17 mouse cellular contexts compared by ENCODE assay signal in genomic region chr8:95144631-95145015, GRCm38 (mm10). TPM values are rescaled to one million over a fixed set of nuclear protein-coding genes. Genes with fewer than 3 reads are reported as not detected.
DNase-seq lines count a peak whose midpoint lies in the region; ATAC-seq and TF ChIP-seq lines count a peak whose summit lies in the region.
"Had no signal": no experiment of that assay in that cellular context is flagged by ENCODE, and none has a peak within 500 bp of the region (broad histone marks: within the 10 kb centered on the region; RNA-seq: fewer than 3 reads in every experiment).

No protein-coding gene starts in this region.

- WGBS in intestine, embryonic 14.5 days, result 68% methylated on average over 2 of the region's 2 CpGs
- 64% methylated on average over 2 of the region's 2 CpGs for WGBS in stomach, embryonic 14.5 days

- H3K36me3 ChIP-seq in ES-Bruce4 (ENCODE audit: control insufficient read depth, insufficient read depth, low read length, poor library complexity, severe bottlenecking), result no peaks in the 10 kb centered on the region
- no peaks in the 10 kb centered on the region for H3K36me3 ChIP-seq in intestine, embryonic 14.5 days (ENCODE audit: control insufficient read depth, insufficient read depth, low read length)
- H3K36me3 ChIP-seq in stomach, embryonic 14.5 days (ENCODE audit: control insufficient read depth, insufficient read depth, low read length), result no peaks in the 10 kb centered on the region
- H3K36me3 ChIP-seq: heart, embryonic 10.5 days; liver, embryonic 13.5 days; midbrain, embryonic 13.5 days had no signal

- TF ChIP-seq POLR2A in ES-Bruce4 (IDR thresholded peaks at IDR 0.05; ENCODE audit: insufficient read depth, low read length), result no peak

- no peak overlapping the region for H3K4me3 ChIP-seq in layer of hippocampus, adult 2 months
- no peak overlapping the region for H3K4me3 ChIP-seq in ES-Bruce4 (ENCODE audit: low read depth, low read length)
- H3K4me3 ChIP-seq in intestine, embryonic 14.5 days (ENCODE audit: low read depth, low read length), result no peak overlapping the region
- no peak overlapping the region for H3K4me3 ChIP-seq in stomach, embryonic 14.5 days (ENCODE audit: low read depth, low read length)
- H3K4me3 ChIP-seq: heart, embryonic 10.5 days; liver, embryonic 13.5 days; midbrain, embryonic 13.5 days had no signal

- peaks cover 11% of the 10 kb centered on the region for H3K4me1 ChIP-seq in ES-Bruce4 (ENCODE audit: control insufficient read depth, insufficient read depth, low read length)
- H3K4me1 ChIP-seq in intestine, embryonic 14.5 days (replicated peaks; ENCODE audit: control insufficient read depth, insufficient read depth, low read length), result peaks cover 19% of the 10 kb centered on the region
- H3K4me1 ChIP-seq in stomach, embryonic 14.5 days (ENCODE audit: control insufficient read depth, insufficient read depth, low read length), result peaks cover 28% of the 10 kb centered on the region

- peak overlapping the region; percentile 97 for H3K27ac ChIP-seq in layer of hippocampus, adult 2 months
- H3K27ac ChIP-seq in ES-Bruce4 (ENCODE audit: insufficient read depth, low read length), result 0 out of 2 replicates have a peak overlapping the region, but pooled peaks have one; percentile 70
- H3K27ac ChIP-seq in intestine, embryonic 14.5 days (ENCODE audit: low read depth), result peak overlapping the region; percentile 82
- peak overlapping the region; percentile 66; the same call in 1 of the 2 replicates for H3K27ac ChIP-seq in stomach, embryonic 14.5 days (ENCODE audit: low read length)
- H3K27ac ChIP-seq: heart, embryonic 10.5 days; liver, embryonic 13.5 days; midbrain, embryonic 13.5 days had no signal

- no peaks in the 10 kb centered on the region for H3K9me3 ChIP-seq in ES-Bruce4 (replicated peaks; ENCODE audit: control insufficient read depth, insufficient read depth, low read length, poor library complexity, severe bottlenecking)
- no peaks in the 10 kb centered on the region for H3K9me3 ChIP-seq in intestine, embryonic 14.5 days (ENCODE audit: control insufficient read depth, low read length)
- H3K9me3 ChIP-seq in stomach, embryonic 14.5 days (ENCODE audit: control insufficient read depth, low read depth, low read length), result no peaks in the 10 kb centered on the region
- H3K9me3 ChIP-seq: heart, embryonic 10.5 days; liver, embryonic 13.5 days; midbrain, embryonic 13.5 days had no signal

- no peak for TF ChIP-seq CTCF in layer of hippocampus, adult 2 months (conservative IDR thresholded peaks at IDR 0.05)
- TF ChIP-seq CTCF in ES-Bruce4 (IDR thresholded peaks at IDR 0.05; ENCODE audit: low read depth, low read length), result no peak

- no peak overlapping the region for H3K4me2 ChIP-seq in intestine, embryonic 14.5 days (ENCODE audit: low read length)
- H3K4me2 ChIP-seq in stomach, embryonic 14.5 days (replicated peaks; ENCODE audit: low read depth, low read length), result no peak overlapping the region
- H3K4me2 ChIP-seq: liver, embryonic 13.5 days; midbrain, embryonic 13.5 days had no signal

- DNase-seq in layer of hippocampus, adult 2 months (ENCODE audit: low spot score in 2 of 2), result no peak
- DNase-seq in layer of hippocampus, adult 8-10 months (ENCODE audit: low spot score in 2 of 2), result no peak
- no peak for DNase-seq in intestine, embryonic 14.5 days (ENCODE audit: low spot score)
- no peak for DNase-seq in c-Kit-positive CD71-positive TER-119-positive erythroid progenitor cells, embryonic 14.5 days (ENCODE audit: low spot score)
- DNase-seq in right cerebral cortex, postnatal 4 days, result no peak
- DNase-seq: adrenal gland, postnatal 36 days; cerebellum, postnatal 10 days; forebrain, postnatal 0 days; gastrocnemius, postnatal 10 days; heart, postnatal 14 days; layer of hippocampus, adult 9-11 months; liver, embryonic 13.5 days; thymus, adult 2 months had no signal

- TF ChIP-seq EP300 in ES-Bruce4 (IDR thresholded peaks at IDR 0.05; ENCODE audit: insufficient read depth, low read depth, low read length), result no peak

- no peak overlapping the region for H3K9ac ChIP-seq in ES-Bruce4 (ENCODE audit: low read depth, poor library complexity, severe bottlenecking)
- no peak overlapping the region for H3K9ac ChIP-seq in intestine, embryonic 14.5 days (ENCODE audit: low read length)
- H3K9ac ChIP-seq in stomach, embryonic 14.5 days (replicated peaks; ENCODE audit: low read depth, low read length), result no peak overlapping the region
- H3K9ac ChIP-seq: forebrain, postnatal 0 days; liver, embryonic 13.5 days; midbrain, embryonic 13.5 days had no signal

- H3K27me3 ChIP-seq in ES-Bruce4 (ENCODE audit: control insufficient read depth, insufficient read depth, low read length, poor library complexity, severe bottlenecking), result no peaks in the 10 kb centered on the region
- H3K27me3 ChIP-seq in intestine, embryonic 14.5 days (replicated peaks; ENCODE audit: control insufficient read depth, insufficient read depth, low read length), result no peaks in the 10 kb centered on the region
- H3K27me3 ChIP-seq in stomach, embryonic 14.5 days (ENCODE audit: control insufficient read depth, insufficient read depth, low read length), result no peaks in the 10 kb centered on the region

- no peak; the same call in 1 of the 2 replicates for ATAC-seq in intestine, embryonic 14.5 days (replicated peaks; ENCODE audit: low FRiP score, low TSS enrichment, low read depth)
- ATAC-seq in stomach, embryonic 14.5 days (ENCODE audit: insufficient number of reproducible peaks, insufficient read depth, low FRiP score, low read depth), result no peak
- ATAC-seq: forebrain, postnatal 0 days; midbrain, embryonic 13.5 days had no signal

RNA-seq across cellular contexts. Expression of gene Kifc3, which starts 58.0 kb away (rescaled TPM):
- total RNA-seq in layer of hippocampus, adult 2 months (2021), result 10 to 100 TPM; 61.1 to 61.2 TPM
- 10 to 100 TPM; 61.6 to 80.0 (median 69.9) TPM for total RNA-seq in layer of hippocampus, adult 8-10 months (2022)
- polyA plus RNA-seq in ES-Bruce4 (2011; ENCODE audit: insufficient read depth, insufficient read length, low read depth, missing spikeins), result 19.0 and 22.2 TPM in 2 replicates
- polyA plus RNA-seq in intestine, embryonic 14.5 days (2014; fragmentation: Nextera tagmentation; extraction: Ambion mirVana), result 11.6 and 21.6 TPM in 2 replicates
- polyA plus RNA-seq in stomach, embryonic 14.5 days (2014; fragmentation: Nextera tagmentation; extraction: Ambion mirVana), result 9.3 and 12.3 TPM in 2 replicates
